Mouse (Mus musculus) C2C12 (cell line): ENCODE measurements around the gene Ccdc71.

Source experiments
- CTCF ChIP-seq: IDR thresholded peaks from one replicate; pipeline ENCODE4 v1.5.1; 2011; ENCODE audit not compliant: control insufficient read depth, insufficient read depth, insufficient read length
- MAX ChIP-seq: IDR thresholded peaks from one replicate; pipeline ENCODE4 v1.6.1; 2011; ENCODE audit warnings: mild to moderate bottlenecking, control low read depth
- MYOD1 ChIP-seq: IDR thresholded peaks from one replicate; pipeline ENCODE4 v1.6.1; 2011; ENCODE audit warnings: low read depth; ENCODE audit not compliant: control insufficient read depth, insufficient read length
- MYOG ChIP-seq: IDR thresholded peaks from one replicate; pipeline ENCODE4 v1.6.1; 2011; ENCODE audit not compliant: control insufficient read depth, insufficient read length; ENCODE audit errors: extremely low read depth
- USF1 ChIP-seq: IDR thresholded peaks from one replicate; pipeline ENCODE4 v1.6.1; 2011; ENCODE audit warnings: low read depth, mild to moderate bottlenecking, control low read depth, moderate library complexity

GRCm38 (mm10) chr9:108508776-108509175 is 48.4 kb downstream of the Ccdc71 start:
- TF ChIP-seq CTCF (no peak), MAX (no peak), MYOD1 (no peak), MYOG (no peak), USF1 (no peak)
